Mouse (Mus musculus): ENCODE results near the gene Kng2.
"Not testable (repeated sequence)": the region's sequence is repeated elsewhere in the genome, so short reads cannot be mapped to it uniquely, and the experiment has no call there.

Kng2 gene

GRCm38 (mm10) chr16:23028966-23029600, at the start of gene Kng2:
TSS of gene Kng2 (minus strand) at chr16:23029482.
- peak; percentile 62 for DNase-seq

GRCm38 (mm10) chr16:23077516-23077915, 48.2 kb upstream of the Kng2 start:
- not testable (repeated sequence) for DNase-seq

- DNase-seq: peak; percentile 30
Observed at GRCm38 (mm10) chr16:23060781-23061325, 31.6 kb upstream of the Kng2 start.

DNA sequence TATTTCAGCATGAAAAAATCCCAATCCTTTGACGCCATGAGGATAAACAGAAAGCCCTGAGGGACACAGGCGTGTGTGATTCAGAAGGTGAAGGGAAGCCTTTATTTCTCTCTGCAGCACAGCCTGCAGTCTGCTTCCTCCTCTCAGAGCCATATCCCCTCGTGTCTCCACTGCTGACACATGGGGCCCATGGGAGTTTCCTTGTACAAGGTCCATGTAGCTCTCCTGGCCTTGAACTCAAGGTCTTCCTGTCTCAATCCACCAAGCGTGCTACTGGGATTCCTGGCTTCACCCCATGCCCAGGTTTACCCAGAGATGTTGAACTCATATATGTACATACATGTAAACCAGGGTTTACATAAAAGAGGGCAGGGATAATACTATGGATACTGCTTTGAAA, 30.3 kb upstream of the Kng2 start:
- DNase-seq: not testable (repeated sequence)

DNA sequence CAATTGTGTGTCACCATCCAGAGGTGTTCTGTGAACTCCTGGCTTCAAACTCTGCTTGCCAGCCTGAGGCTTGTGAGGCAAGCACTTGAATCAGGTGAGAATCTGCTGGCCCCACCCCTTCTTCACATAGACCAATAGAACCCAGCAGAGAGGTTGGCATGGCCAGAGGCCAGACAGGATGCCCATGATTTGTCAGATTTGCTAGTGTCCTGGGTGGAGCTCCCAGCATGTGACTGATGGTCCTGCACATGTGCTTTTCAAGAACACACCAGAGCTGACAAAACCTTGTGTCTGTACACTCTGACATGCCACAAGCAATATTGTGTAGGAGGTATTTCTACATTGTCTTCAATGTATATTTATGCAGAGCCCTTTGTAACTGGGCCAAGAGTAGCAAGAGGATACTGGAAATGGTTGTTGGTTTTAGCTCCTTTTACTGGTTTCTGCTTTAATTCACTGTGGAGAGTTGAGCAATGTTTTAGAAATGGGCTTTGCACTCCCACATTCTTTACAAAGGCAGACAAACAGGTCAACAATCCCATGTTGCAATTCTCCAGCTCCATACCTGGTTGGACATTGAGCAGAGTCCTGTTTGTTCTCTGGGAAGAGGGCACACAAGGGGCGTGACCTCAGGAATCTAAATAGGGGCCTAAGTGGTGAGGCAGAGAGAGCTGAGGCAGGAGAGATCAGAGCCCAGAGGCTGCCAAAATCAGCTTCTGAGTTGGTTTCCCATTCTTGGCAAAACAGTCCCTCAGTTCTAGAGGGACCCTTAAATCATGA, 28.6 kb upstream of the Kng2 start, which contains the start of gene Kng1:
Gene Kng1, plus strand, starts transcription at position 198 of the 780 bp plus-strand sequence.
- not testable (repeated sequence) for DNase-seq

DNA sequence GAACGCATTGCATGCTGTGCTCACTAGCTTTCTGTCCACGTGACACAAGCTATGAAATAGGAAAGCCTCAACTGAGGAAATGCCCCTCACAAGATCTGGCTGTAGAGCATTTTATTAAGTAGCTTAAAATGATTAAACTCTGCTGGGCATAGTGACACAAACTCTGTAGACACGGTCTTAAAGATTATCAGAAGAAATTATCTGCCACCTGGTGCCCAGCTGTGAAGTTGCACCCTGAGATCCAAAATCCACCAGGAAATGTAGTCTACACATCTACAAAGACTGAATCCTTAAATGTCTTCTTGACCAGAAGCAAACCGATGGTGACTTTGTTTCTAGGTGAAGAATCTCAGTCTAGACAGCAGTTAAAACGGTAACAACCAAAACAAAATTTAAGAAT, 17.0 kb upstream of the Kng2 start:
- DNase-seq: peak; percentile 76

- DNase-seq: no peak
Observed at GRCm38 (mm10) chr16:23040876-23041275, 11.6 kb upstream of the Kng2 start.

- peak; percentile 95 for DNase-seq
Observed at GRCm38 (mm10) chr16:23039281-23039680, 10.0 kb upstream of the Kng2 start.

GRCm38 (mm10) chr16:23037744-23038143, 8.5 kb upstream of the Kng2 start:
- DNase-seq: peak; percentile 95

GRCm38 (mm10) chr16:23033673-23034072, 4.4 kb upstream of the Kng2 start:
- peak; percentile 94 for DNase-seq

DNA sequence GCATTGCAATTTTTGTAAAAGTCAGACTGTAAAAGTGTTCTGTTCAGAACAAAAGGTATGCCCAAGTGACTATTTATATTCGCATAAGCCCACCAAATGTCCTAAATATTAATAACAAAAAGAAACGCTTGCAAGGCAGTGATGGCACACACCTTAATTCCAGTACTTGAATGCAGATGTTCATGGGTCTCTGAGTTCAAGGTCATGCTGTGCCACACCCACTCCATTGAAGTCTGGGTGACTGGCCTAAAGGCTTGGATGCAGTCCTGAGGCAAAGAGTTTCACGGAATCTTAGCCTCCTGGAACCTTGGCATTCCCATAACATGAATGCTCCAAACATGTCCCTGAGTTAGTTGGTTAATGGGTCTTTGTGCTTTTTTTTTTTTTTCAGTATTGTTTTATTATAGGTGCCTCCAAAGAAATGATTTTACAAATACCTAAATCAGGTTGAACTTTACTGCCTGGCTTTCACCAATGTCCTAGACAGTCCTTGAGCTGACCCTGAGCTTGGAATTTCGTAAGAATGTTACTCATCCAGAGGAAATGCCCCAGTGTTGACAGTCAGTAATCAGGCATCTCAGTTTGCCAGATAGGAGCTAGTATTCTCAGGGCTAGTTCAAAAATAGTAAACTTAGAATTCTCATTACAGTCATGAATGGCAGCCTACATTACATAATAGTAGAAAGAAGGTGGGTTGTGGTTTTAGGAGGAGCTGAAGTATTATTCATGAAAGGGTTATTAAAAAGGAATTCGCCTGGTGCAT, 1.6 kb upstream of the Kng2 start:
- no peak for DNase-seq

- not testable (repeated sequence) for DNase-seq
Observed at GRCm38 (mm10) chr16:23027341-23027740, 1.9 kb downstream of the Kng2 start.

DNA sequence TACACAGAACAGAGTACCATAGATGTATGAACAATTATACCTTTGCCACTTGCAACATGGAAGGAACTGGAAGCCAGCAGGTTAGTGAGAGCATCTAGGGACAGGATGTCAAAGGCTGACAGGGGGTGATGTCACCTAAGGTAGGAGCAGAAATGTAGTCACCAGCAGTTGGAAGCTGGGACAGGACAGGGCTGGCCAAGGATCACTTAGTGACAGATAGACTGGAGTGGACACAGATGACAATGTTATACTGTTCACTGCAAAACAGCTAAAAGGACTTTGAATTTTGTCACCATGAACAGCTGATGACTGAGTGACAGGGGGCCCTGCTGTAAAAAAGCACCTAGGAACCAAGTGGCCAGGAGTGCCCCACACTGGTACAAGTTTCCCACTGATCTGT, 2.7 kb downstream of the Kng2 start:
- DNase-seq: no peak

GRCm38 (mm10) chr16:23025111-23025510, 4.2 kb downstream of the Kng2 start:
- DNase-seq: peak; percentile 79

GRCm38 (mm10) chr16:23020571-23020970, 8.7 kb downstream of the Kng2 start:
- DNase-seq: not testable (repeated sequence)

DNA sequence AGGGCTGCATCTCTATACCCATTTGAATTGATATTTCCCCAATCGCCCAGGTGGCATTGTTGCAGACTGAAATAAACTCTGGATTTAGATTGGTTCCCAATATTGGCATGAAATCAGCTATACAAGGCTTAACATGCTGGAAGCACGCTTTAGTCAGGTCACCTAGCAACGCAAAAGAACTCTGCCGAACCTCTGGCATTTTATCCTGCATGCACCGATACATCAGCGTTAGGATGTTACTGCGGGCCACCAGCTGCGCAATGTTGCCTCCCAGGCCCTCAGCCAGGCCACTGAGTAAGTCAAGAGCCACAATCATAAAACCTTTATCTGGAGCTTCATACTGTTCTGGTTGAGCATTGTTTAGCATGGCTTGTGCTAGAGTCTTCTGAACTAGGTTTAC, 14.6 kb downstream of the Kng2 start:
- DNase-seq: not testable (repeated sequence)

GRCm38 (mm10) chr16:23013786-23014185, 15.5 kb downstream of the Kng2 start:
- DNase-seq: not testable (repeated sequence)

- not testable (repeated sequence) for DNase-seq
Observed at GRCm38 (mm10) chr16:22996951-22997350, 32.3 kb downstream of the Kng2 start.

DNA sequence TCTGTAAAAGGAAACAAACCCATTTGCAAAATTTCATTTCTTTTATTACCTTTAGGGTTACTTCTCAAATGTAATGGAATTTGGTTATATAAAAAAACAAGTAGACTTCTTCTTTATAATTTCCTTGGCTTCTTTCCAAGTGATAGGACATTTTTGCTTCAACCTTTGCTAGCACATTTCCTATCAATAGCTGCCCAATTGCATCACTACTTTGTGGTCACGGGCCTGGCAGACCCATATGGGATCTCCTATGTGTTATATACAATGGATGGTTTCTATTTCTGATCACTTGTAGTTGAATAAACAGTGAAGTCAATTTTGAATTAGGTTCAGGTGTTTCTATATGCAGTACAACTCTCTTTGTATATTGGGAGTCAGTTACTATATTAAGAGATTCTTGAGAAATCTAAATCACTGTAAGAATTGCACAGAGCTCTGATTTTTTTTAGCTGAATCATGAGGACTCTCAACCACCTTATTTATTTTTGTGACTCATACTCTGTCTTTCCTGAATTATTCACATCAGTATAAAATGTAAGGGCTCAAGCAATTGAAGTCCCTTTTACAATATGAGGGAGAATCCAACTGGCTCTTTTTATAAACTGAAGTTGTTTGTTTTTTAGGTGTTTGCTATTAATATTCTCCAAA, 61.8 kb downstream of the Kng2 start:
- DNase-seq: no peak

GRCm38 (mm10) chr16:22963293-22963692, 66.0 kb downstream of the Kng2 start:
- no peak for DNase-seq

DNA sequence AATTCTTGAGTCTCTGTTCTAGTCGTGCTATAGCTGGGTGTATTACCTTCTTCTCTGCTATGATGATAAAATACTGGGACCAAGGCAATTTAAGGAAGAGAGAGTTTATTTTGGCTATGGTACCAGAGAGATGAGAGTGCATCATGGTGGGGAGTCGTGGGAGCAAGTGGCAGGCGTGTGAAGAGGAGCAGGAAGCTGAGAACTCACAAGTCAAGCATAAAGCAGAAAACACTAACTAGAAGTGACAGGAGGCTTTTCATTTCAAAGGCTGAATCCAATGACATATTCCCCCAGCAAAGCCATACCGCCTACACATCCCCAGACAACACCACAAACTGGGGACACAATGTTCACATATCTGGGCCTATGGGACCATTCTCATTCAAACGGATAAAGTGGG, 67.0 kb downstream of the Kng2 start:
- DNase-seq: no peak

- DNase-seq: no peak
Observed at GRCm38 (mm10) chr16:22961073-22961472, 68.2 kb downstream of the Kng2 start.

DNA sequence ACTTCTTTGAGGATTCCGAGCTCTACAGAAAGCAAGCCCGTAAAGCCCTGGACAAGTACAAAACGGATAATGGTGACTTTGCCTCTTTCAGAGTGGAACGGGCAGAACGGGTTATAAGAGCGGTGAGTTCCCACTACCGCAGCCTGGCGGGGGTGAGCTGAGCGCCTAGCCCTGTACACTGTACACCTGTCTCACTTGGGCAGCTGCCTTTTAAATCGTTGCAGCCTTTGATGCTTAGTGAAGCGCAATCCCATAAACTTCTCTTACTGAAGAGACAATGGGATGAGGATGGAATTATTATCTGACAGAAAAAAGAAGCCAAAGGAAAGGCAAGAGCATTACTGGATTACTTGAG, 73.2 kb downstream of the Kng2 start:
- DNase-seq: no peak

Measured in kidney, adult 9 months (tissue).